Mouse (Mus musculus) olfactory bulb, adult 2 months (tissue): Measurements from ENCODE around the gene Rnf130.

Experiments used
- CTCF ChIP-seq: fragments of 200-500 bp; IDR thresholded peaks from 2 replicates; pipeline ENCODE4 v1.5.1; 2012; ENCODE audit warnings: low read depth, mild to moderate bottlenecking, low read length, moderate library complexity; ENCODE audit not compliant: insufficient read depth
- POLR2A ChIP-seq: fragments of 200-500 bp; IDR thresholded peaks from 2 replicates; pipeline ENCODE4 v1.6.1; 2012; ENCODE audit warnings: mild to moderate bottlenecking, low read depth, low read length, moderate library complexity; ENCODE audit not compliant: insufficient read depth

- TF ChIP-seq POLR2A = no peak
- no peak for TF ChIP-seq CTCF
These were observed 102.6 kb downstream of the Rnf130 start for GRCm38 (mm10) chr11:50127781-50128180.
